Mouse (Mus musculus) frontal cortex, adult 2 months (tissue): ENCODE results near the gene Prnp. TPM values are rescaled to one million over a fixed set of nuclear protein-coding genes. Genes with fewer than 3 reads are reported as not detected.

Source experiments
- DNase-seq, 2 experiments: peaks; one replicate each; pipeline ENCODE4 v3.0.0; 2022; ENCODE audit warnings: low spot score in 1 of 2; ENCODE audit errors: extremely low spot score in 1 of 2
- polyA plus RNA-seq: library from polyadenylated mRNA; depleted of rRNA; stranded (reverse); fragments of >200 nt; gene quantifications from 2 replicates; pipeline ENCODE4 v1.2.3, GENCODE M21; 2012

Gene Prnp
- polyA plus RNA-seq, 1 experiment, result 723 TPM

GRCm38 (mm10) chr2:131948156-131948555, 38.4 kb downstream of the Prnp start:
- no peak for DNase-seq

GRCm38 (mm10) chr2:131948916-131949639, 39.4 kb downstream of the Prnp start:
- DNase-seq, result no peak

- peak in 1 of 2 experiments; percentile 83 for DNase-seq
Observed at GRCm38 (mm10) chr2:131949767-131950597, 40.3 kb downstream of the Prnp start.

GRCm38 (mm10) chr2:131950598-131951095, 40.9 kb downstream of the Prnp start, which contains the start of gene Prnd:
Prnd (plus strand) TSS chr2:131950861.
- DNase-seq, result no peak

- DNase-seq, result no peak
Observed at GRCm38 (mm10) chr2:131952456-131952855, 42.7 kb downstream of the Prnp start.

GRCm38 (mm10) chr2:131952961-131953538, 43.3 kb downstream of the Prnp start:
- no peak for DNase-seq

GRCm38 (mm10) chr2:131953711-131954110, 44.0 kb downstream of the Prnp start:
- DNase-seq, result no peak

- no peak for DNase-seq
Observed at GRCm38 (mm10) chr2:131954835-131955234, 45.1 kb downstream of the Prnp start.

GRCm38 (mm10) chr2:131955264-131955663, 45.5 kb downstream of the Prnp start:
- no peak for DNase-seq

- DNase-seq, result no peak
Observed at GRCm38 (mm10) chr2:131956336-131957256, 46.9 kb downstream of the Prnp start.

- no peak for DNase-seq
Observed at GRCm38 (mm10) chr2:131957731-131958222, 48.0 kb downstream of the Prnp start.

- DNase-seq, result no peak
Observed at GRCm38 (mm10) chr2:131961671-131962070, 51.9 kb downstream of the Prnp start.

- no peak for DNase-seq
Observed at GRCm38 (mm10) chr2:131970597-131970996, 60.9 kb downstream of the Prnp start.

- no peak for DNase-seq
Observed at GRCm38 (mm10) chr2:131971098-131971497, 61.4 kb downstream of the Prnp start.

- no peak for DNase-seq
Observed at GRCm38 (mm10) chr2:131976663-131977062, 66.9 kb downstream of the Prnp start.

- DNase-seq, result no peak
Observed at GRCm38 (mm10) chr2:131980866-131981265, 71.1 kb downstream of the Prnp start.

GRCm38 (mm10) chr2:131982546-131983196, 72.9 kb downstream of the Prnp start:
- peak in 1 of 2 experiments; percentile 80 for DNase-seq

GRCm38 (mm10) chr2:131987950-131988349, 78.2 kb downstream of the Prnp start:
- DNase-seq, result no peak
